In genomic region chr7:15948381-15948941, GRCm38 (mm10) we compare ENCODE assay signal across 8 mouse cellular contexts. TPM values are rescaled to one million over a fixed set of nuclear protein-coding genes. Genes with fewer than 3 reads are reported as not detected.
DNase-seq lines count a peak whose midpoint lies in the region; ATAC-seq and TF ChIP-seq lines count a peak whose summit lies in the region.

No protein-coding gene starts in this region.

- peaks cover 27% of the 10 kb centered on the region for H3K4me1 ChIP-seq in hindbrain, embryonic 15.5 days (replicated peaks)

- no peaks in the 10 kb centered on the region for H3K27me3 ChIP-seq in hindbrain, embryonic 15.5 days

- H3K36me3 ChIP-seq in hindbrain, embryonic 15.5 days = peaks cover 4% of the 10 kb centered on the region; the same call in 1 of the 2 replicates

- TF ChIP-seq CTCF in gastrocnemius, adult 2 months (IDR thresholded peaks at IDR 0.05) = peak; percentile 85

- no peaks in the 10 kb centered on the region for H3K9me3 ChIP-seq in hindbrain, embryonic 15.5 days

- H3K4me2 ChIP-seq in hindbrain, embryonic 15.5 days = peak overlapping the region; percentile 45

- intact Hi-C loops in gastrocnemius, adult 2 months (cut with DNase I) = loop anchor here (1.0 kb wide), 1 partner anchor 19 kb away; the partner anchor contains the start of gene Ehd2

- peak; percentile 7; the same call in 1 of the 2 replicates for ATAC-seq in hindbrain, embryonic 15.5 days (ENCODE audit: low FRiP score, low read depth)

- peak overlapping the region; percentile 100 for H3K27ac ChIP-seq in gastrocnemius, adult 2 months
- H3K27ac ChIP-seq in hindbrain, embryonic 15.5 days (replicated peaks) = no peak overlapping the region

- DNase-seq in WW6 (ENCODE audit: low read depth, low spot score) = peak; percentile 83
- DNase-seq in cerebellum, postnatal 36 days = peak; percentile 87 to 88
- DNase-seq in gastrocnemius, adult 2 months = peak; percentile 94
- DNase-seq in left cerebral cortex, adult 11 months (ENCODE audit: low spot score) = peak; percentile 53
- DNase-seq in lung, postnatal 4 days = peak; percentile 89 to 91
- peak; percentile 88 for DNase-seq in retina, postnatal 1 day
- peak; percentile 91 for DNase-seq in thymus, postnatal 4 days

- 0 out of 2 replicates have a peak overlapping the region, but pooled peaks have one; percentile 11 for H3K9ac ChIP-seq in hindbrain, embryonic 15.5 days

- WGBS in hindbrain, embryonic 15.5 days = 8% methylated on average over 23 of the region's 23 CpGs

- H3K4me3 ChIP-seq in gastrocnemius, adult 2 months = peak overlapping the region; percentile 62
- no peak overlapping the region; the same call in 1 of the 2 replicates for H3K4me3 ChIP-seq in hindbrain, embryonic 15.5 days

RNA-seq across cellular contexts. Expression of gene Nop53, which starts 2.6 kb away (rescaled TPM):
- 10 to 100 TPM; 85.7 to 97.4 TPM for total RNA-seq in gastrocnemius, adult 2 months (2021)
- polyA plus RNA-seq in hindbrain, embryonic 15.5 days (2015; fragmentation: Nextera tagmentation; extraction: Ambion mirVana) = 110 and 114 TPM in 2 replicates

RNA-seq across cellular contexts. Expression of gene Ehd2, which starts 18.9 kb away (rescaled TPM):
- 10 to 100 TPM; 31.4 to 38.7 TPM for total RNA-seq in gastrocnemius, adult 2 months (2021)
- 6.5 and 6.9 TPM in 2 replicates for polyA plus RNA-seq in hindbrain, embryonic 15.5 days (2015; fragmentation: Nextera tagmentation; extraction: Ambion mirVana)

RNA-seq across cellular contexts. Expression of gene Selenow, which starts 26.3 kb away (rescaled TPM):
- 1,000 to 10,000 TPM; 1,391 to 1,893 TPM for total RNA-seq in gastrocnemius, adult 2 months (2021)
- 1,476 and 1,563 TPM in 2 replicates for polyA plus RNA-seq in hindbrain, embryonic 15.5 days (2015; fragmentation: Nextera tagmentation; extraction: Ambion mirVana)
